Mouse (Mus musculus) ovary, adult 10 weeks (tissue): Measurements from ENCODE around the gene Cnga1. TPM values are rescaled to one million over a fixed set of nuclear protein-coding genes. Genes with fewer than 3 reads are reported as not detected.

Experiments used
- polyA plus RNA-seq: library from polyadenylated mRNA; stranded (reverse); fragments of 350-450 nt; fragmentation: Illumina TruSeq; extraction: RNeasy Lipid Tissue Mini Kit (QIAGEN cat#74804); gene quantifications from one replicate; pipeline ENCODE4 v1.2.3, GENCODE M21; 2014

Cnga1 gene
- 2.6 TPM for polyA plus RNA-seq

DNA sequence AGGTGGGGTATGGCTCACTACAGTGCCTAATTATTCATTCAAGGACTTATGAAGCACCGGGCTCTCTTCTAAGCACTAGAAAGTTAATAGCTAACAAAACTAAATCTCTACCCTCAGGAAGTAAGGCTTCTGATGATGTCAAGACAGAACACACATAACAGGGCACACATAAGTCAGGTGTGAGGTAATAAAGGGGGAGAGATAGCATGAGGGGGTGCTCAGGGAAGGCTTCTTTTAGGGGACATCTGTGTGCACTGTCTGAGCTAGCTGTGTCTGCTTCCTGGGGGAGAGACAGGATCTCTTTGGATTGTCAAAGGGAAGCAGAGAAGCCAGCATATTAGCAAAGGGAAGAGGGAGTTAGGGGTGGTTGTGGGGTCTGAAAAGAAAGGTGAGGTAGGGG, at the start of gene Cnga1:
Gene Cnga1, minus strand, starts transcription at position 101 of the 400 bp plus-strand sequence.

DNA sequence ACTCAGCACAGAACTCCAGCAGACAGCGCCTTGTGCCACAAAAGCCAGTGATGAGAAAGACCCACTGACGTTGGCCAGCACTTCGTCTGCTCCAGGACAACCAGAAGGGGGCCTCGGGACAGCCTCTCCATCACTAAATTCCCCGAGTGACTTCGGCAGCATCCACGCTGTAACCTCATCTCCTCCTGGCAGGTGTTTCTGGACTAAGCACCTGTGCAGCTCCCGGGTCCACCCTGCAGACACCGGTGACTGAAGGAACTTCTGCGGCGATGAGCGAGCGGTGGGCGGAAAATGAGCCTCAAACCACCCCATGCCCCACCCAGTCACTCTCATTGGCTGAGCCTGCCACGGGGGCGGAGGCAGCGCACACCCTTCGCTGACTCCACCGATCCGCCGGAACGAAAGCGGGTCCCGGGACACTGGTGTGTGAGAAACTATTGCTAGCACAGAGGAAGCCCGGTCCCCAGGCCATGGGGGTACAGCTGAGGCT, 3.4 kb upstream of the Cnga1 start, which contains the start of gene Nipal1:
Gene Nipal1, plus strand, starts transcription at position 378 of the 490 bp plus-strand sequence.

DNA sequence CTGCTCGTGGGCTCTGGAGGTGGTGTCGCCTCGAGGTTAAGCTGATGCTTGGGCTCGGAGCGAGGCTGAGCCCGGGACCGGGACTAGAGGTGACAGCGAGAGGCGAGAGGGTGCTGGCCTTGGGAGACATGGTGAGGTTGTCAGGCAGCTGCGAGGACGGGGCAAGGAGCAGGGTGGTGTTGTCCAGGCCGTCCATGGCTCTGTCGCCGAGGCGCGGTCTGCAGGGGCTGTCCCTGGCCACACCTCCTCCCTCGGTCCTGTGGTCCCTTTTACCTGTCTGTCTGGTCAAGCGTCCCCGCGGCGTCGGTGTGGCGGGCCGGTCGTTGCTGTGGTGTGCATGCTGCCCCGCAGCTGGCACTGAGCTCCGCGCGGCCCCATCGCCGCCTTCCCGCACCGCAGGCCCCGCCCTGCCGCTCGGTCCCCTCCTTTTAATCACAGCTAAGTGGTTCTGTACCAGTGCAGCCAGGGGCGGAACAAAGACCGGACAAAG, 56.8 kb downstream of the Cnga1 start, which contains the start of gene Gm5868:
Gene Gm5868, minus strand, starts transcription at position 360 of the 490 bp plus-strand sequence.

DNA sequence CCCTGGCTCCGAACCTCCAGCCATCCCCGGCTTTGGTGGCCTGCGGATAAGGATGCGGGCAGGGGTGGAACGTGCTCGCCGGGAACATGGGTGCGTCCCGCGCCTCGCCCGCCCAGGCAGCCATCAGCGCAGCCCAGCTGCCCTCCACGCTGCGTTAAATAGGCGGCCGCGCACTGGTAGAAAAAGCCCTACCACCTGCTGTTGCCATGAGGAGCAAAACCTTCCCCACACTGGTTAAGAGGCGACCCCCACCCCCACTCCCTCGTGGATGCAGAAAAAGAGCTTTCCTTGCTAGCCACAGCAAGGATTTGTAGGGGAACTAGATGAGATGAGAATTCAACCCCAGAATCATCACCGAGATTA, 63.1 kb downstream of the Cnga1 start, which contains the start of gene Zar1:
Gene Zar1, minus strand, starts transcription at position 285 of the 363 bp plus-strand sequence.

DNA sequence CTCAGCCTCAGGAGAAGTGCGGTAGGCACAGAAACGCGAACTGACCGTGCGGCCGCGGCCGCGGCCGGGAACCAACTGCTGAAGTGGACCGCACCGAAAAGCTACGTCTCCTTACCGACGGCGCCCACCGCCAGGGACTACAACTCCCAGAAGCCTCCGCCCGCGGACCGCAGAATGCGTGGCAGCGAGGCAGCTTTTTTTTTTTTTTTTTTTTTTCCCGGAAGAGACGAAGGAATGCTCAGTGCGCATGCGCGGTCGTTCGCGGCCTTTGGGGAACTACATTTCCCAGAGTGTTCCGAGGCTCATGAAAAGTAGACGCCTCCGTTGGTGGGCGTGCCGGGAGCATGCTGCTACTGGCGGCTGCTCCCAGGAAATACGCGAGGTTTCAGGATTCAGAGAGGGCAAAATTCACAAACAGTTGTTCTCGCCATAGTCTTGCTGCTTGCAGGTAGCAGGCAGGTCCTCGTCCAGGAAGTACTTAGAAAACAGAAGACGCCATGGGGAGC, 84.5 kb downstream of the Cnga1 start, which contains the start of gene Nfxl1:
Gene Nfxl1, minus strand, starts transcription at position 141 of the 506 bp plus-strand sequence.

Other genes with a start within 250 kb of the Cnga1 start
- 2.7 TPM for gene Corin, start 139.8 kb downstream of the Cnga1 start, polyA plus RNA-seq
- gene Nfxl1, start 84.6 kb downstream of the Cnga1 start, polyA plus RNA-seq, result 56.3 TPM
- gene Zar1, start 63.0 kb downstream of the Cnga1 start, polyA plus RNA-seq, result 3.2 TPM
- gene Gm5868, start 56.7 kb downstream of the Cnga1 start, polyA plus RNA-seq, result 3.7 TPM
- gene Nipal1, start 3.5 kb upstream of the Cnga1 start, polyA plus RNA-seq, result 24.7 TPM
- 1.3 TPM for gene Txk, start 108.5 kb upstream of the Cnga1 start, polyA plus RNA-seq
- gene Tec, start 224.2 kb upstream of the Cnga1 start, polyA plus RNA-seq, result 12.0 TPM